Comparison of ENCODE assay signal across 11 mouse cellular contexts in genomic region chr2:166675588-166676444, GRCm38 (mm10). TPM values are rescaled to one million over a fixed set of nuclear protein-coding genes. Genes with fewer than 3 reads are reported as not detected.
DNase-seq lines count a peak whose midpoint lies in the region; ATAC-seq and TF ChIP-seq lines count a peak whose summit lies in the region.
"Had no signal": no experiment of that assay in that cellular context is flagged by ENCODE, and none has a peak within 500 bp of the region (broad histone marks: within the 10 kb centered on the region; RNA-seq: fewer than 3 reads in every experiment).

No protein-coding gene starts in this region.

- H3K4me1 ChIP-seq in E14TG2a.4 (replicated peaks; ENCODE audit: low read depth, low read length) = peaks cover 68% of the 10 kb centered on the region
- H3K4me1 ChIP-seq in forebrain, embryonic 15.5 days = peaks cover 66% of the 10 kb centered on the region

- 32% methylated on average over 14 of the region's 14 CpGs for WGBS in forebrain, embryonic 15.5 days
- 29% methylated on average over 14 of the region's 14 CpGs for WGBS in large intestine, adult 2 months

- no peaks in the 10 kb centered on the region for H3K9me3 ChIP-seq in E14TG2a.4 (ENCODE audit: low read length)
- H3K9me3 ChIP-seq in forebrain, embryonic 15.5 days = no peaks in the 10 kb centered on the region

- peak; percentile 64 for DNase-seq in embryo, embryonic 10.5 days (ENCODE audit: low spot score)
- no peak for DNase-seq in embryo, embryonic 9.5 days (ENCODE audit: extremely low spot score)
- peak; percentile 14 for DNase-seq in large intestine, adult 2 months (ENCODE audit: low read depth, low spot score)
- DNase-seq in layer of hippocampus, adult 18-20 months (ENCODE audit: low spot score in 2 of 2) = no peak
- DNase-seq: left cerebral cortex, postnatal 4 days had no signal

- H3K4me2 ChIP-seq in forebrain, embryonic 15.5 days (replicated peaks) = no peak overlapping the region; the same call in 1 of the 2 replicates

- peak overlapping the region; percentile 60 for H3K4me3 ChIP-seq in E14TG2a.4 (replicated peaks; ENCODE audit: low read length)
- no peak overlapping the region for H3K4me3 ChIP-seq in forebrain, embryonic 15.5 days

- no peak for TF ChIP-seq CTCF in E14TG2a.4 (conservative IDR thresholded peaks at IDR 0.05; ENCODE audit: low read length)

- no peaks in the 10 kb centered on the region for H3K36me3 ChIP-seq in E14TG2a.4 (ENCODE audit: insufficient read depth, low read length)
- no peaks in the 10 kb centered on the region for H3K36me3 ChIP-seq in forebrain, embryonic 15.5 days

- H3K27ac ChIP-seq in forebrain, embryonic 15.5 days (replicated peaks) = peak overlapping the region; percentile 61
- H3K27ac ChIP-seq: kidney, postnatal 0 days; macrophage had no signal

- H3K27me3 ChIP-seq in E14TG2a.4 (ENCODE audit: insufficient read depth, low read length) = no peaks in the 10 kb centered on the region
- no peaks in the 10 kb centered on the region for H3K27me3 ChIP-seq in forebrain, embryonic 15.5 days

- H3K9ac ChIP-seq in forebrain, embryonic 15.5 days (replicated peaks) = no peak overlapping the region

- peak; percentile 5; the same call in 1 of the 2 replicates for ATAC-seq in forebrain, embryonic 15.5 days (replicated peaks)
- no peak for ATAC-seq in inflammation-experienced regulatory T-cells, adult 6 months
- no peak for ATAC-seq in activated CD4-positive, CD25-positive, alpha-beta regulatory T cell, adult 4 months

RNA-seq across cellular contexts. Expression of gene Prex1, which starts 37.8 kb away (rescaled TPM):
- 38.8 and 43.9 TPM in 2 replicates for polyA plus RNA-seq in forebrain, embryonic 15.5 days (2015; fragmentation: Nextera tagmentation; extraction: Ambion mirVana)
- polyA plus RNA-seq in large intestine, adult 2 months (2012; rRNA removed) = 12.6 and 18.2 TPM in 2 replicates
- 10 to 100 TPM; 31.3 to 54.8 (median 31.8) TPM for polyA plus RNA-seq in inflammation-experienced regulatory T-cells, adult 6 months (2017; shearing (Covaris generic))
- 10 to 100 TPM; 34.5 to 45.2 TPM for polyA plus RNA-seq in activated CD4-positive, CD25-positive, alpha-beta regulatory T cell, adult 4 months (2017; shearing (Covaris generic))
- 10 to 100 TPM; 67.8 to 68.8 TPM for total RNA-seq in layer of hippocampus, adult 18-20 months (2021)

Comparison
In these comparisons a context has a peak if more than half of its experiments do, and no peak if none do; other contexts are left out.
1. DNase-seq: peak in embryo, embryonic 10.5 days (single experiment) and large intestine, adult 2 months (single experiment); none in embryo, embryonic 9.5 days (single experiment) and layer of hippocampus, adult 18-20 months (0 of 2).